Mouse (Mus musculus) fat pad, adult 2 months (tissue): ENCODE data around the gene Dnmbp.

ENCODE experiments used
- DNase-seq: peaks from one replicate; pipeline ENCODE4 v3.0.0-alpha.2; 2011; ENCODE audit warnings: low read depth, low spot score; ENCODE audit errors: extremely low read depth

Gene Dnmbp

GRCm38 (mm10) chr19:43914986-43915385, 25.0 kb downstream of the Dnmbp start:
- DNase-seq = no peak

GRCm38 (mm10) chr19:43912775-43913486, 27.1 kb downstream of the Dnmbp start:
- DNase-seq = no peak

DNA sequence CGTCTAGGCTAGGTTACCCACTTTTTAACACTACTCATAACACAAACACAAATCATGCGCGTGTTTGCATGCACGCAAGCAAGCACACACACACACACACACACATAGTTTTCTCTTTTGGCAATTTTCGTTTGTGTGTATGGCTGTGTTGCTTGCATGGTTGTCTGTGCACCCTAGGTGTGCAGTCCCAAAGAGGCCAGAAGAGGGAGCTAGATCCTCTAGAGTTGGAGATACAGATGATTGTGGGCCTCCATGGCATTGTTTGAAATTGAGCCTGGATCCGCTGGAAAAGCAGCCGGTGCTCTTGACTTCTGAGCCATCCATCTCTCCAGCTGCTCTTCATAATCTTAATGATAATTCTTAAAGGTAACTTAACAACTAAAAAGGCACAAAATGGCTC, 33.5 kb downstream of the Dnmbp start:
- DNase-seq = no peak

- DNase-seq = no peak
Observed at GRCm38 (mm10) chr19:43905985-43906384, 34.0 kb downstream of the Dnmbp start.

- no peak for DNase-seq
Observed at GRCm38 (mm10) chr19:43905136-43905535, 34.9 kb downstream of the Dnmbp start.

- DNase-seq = no peak
Observed at GRCm38 (mm10) chr19:43904327-43904726, 35.7 kb downstream of the Dnmbp start.

- no peak for DNase-seq
Observed at GRCm38 (mm10) chr19:43902887-43903286, 37.1 kb downstream of the Dnmbp start.

GRCm38 (mm10) chr19:43900690-43901089, 39.3 kb downstream of the Dnmbp start:
- DNase-seq = no peak

DNA sequence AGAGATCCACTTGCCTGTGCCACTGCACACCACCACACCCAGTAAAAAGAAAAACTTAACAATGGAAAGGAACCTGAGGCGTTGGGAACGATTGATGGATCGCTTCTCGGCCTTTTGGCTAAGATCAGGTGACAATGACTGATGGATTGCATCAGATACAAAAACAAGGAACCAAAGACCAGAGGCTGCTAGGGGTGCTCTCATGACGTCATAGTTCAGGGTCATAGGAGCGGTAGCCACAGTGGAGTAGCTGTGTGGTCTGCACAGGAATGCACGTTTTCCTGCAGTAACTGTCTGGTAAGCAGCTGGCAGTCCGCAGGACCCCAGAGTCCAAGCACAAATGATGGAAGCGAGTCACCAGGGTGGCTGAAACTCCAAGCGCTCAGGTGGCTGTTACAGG, 41.4 kb downstream of the Dnmbp start:
- DNase-seq = no peak

DNA sequence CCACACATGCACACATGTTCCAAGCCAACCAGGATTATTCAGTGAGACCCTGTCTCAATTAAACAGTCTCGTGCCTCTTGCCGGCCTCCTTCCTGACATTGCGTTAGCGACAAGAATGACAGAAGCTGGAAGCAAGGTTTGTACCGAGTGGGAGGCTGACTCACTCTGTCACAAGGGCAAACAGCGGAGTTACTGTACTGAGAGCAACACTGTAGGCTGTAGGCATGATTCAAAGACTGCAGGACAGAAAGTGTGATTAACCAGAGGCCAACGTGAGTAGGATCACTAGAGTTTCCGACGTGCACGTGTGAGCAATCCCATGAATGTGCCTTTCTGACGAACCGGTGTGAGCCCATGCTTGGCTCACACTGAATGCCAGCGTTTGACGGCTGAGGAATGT, 43.5 kb downstream of the Dnmbp start:
- DNase-seq = no peak

DNA sequence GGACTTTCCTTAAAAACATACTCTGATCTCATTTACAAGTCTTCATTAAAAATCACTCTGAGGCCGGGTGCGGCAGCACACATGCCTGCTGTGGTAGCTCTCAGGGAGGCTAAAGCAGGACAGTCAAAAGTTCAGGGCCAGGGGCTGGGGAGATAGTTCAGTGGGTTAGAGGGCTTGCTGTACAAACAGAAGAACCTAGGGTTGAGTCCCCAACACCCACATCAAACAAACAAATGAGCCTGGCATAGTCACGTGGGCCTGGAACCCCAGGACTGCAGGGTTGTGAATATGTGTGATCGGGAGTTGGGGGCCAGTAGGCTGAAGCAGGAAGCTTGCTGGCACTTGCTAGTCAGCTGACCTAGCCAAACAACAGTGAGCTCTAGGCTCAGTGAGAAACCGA, 44.0 kb downstream of the Dnmbp start:
- no peak for DNase-seq

DNA sequence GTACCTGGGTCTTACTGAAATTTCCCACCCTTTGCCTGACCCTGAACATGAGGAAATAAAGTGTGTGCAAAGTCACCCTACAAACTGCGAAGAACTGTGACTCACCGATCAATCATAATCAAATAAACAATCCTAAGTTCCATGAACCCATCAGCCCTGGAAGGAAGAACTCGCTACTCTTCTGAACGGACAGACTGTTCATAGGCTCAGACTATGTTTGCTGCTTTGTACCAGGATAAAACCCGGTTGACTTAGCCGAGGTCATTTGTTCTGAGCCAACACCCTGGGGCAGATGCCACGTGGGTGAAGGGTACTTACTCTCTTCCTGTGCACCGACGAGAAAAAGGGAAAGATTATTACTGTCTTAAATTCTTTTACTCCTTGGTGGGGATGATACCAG, 45.2 kb downstream of the Dnmbp start:
- DNase-seq = no peak

DNA sequence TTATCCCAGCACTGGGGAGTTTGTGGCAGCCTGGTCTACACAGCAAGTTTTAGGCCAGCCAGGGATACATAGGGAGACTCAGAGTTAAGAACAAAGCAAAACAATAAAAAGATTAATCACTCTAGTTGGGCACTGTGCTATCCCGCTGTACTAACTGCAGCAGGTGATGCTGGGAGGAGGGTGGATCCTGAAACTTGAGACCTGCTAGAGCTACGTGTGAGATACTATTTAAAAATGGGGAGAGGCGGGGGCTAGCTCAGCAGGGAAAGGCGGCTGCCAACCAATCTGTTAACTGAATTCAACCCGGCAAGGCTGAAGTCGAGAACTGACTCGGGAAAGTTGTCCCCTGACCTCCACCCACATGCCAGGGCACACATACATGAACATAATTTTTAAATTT, 45.9 kb downstream of the Dnmbp start:
- DNase-seq = no peak

GRCm38 (mm10) chr19:43890487-43890886, 49.5 kb downstream of the Dnmbp start:
- DNase-seq = peak; percentile 66

- no peak for DNase-seq
Observed at GRCm38 (mm10) chr19:43887725-43888124, 52.3 kb downstream of the Dnmbp start.

DNA sequence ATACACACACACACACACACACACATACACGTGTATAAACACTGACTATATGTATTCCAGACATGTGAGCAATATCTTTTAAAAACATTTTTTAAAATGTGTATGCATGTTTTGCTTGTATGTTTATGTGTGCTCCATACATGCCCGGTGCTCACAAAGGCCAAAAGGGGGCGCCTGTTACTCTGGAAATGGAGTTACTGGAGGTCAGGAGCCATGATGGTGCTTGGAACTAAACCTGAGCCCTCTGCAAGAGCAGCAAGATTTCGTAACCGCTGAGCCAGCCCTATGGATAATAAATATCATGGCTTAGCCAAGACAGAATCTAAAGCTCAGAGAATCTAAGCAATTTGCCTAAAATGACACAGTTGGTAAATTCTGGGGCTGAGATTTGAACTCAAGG, 52.7 kb downstream of the Dnmbp start:
- DNase-seq = no peak

- no peak for DNase-seq
Observed at GRCm38 (mm10) chr19:43886371-43887099, 53.5 kb downstream of the Dnmbp start.

GRCm38 (mm10) chr19:43884668-43885498, 55.1 kb downstream of the Dnmbp start:
- DNase-seq = no peak

GRCm38 (mm10) chr19:43882895-43883573, 57.0 kb downstream of the Dnmbp start:
- no peak for DNase-seq

DNA sequence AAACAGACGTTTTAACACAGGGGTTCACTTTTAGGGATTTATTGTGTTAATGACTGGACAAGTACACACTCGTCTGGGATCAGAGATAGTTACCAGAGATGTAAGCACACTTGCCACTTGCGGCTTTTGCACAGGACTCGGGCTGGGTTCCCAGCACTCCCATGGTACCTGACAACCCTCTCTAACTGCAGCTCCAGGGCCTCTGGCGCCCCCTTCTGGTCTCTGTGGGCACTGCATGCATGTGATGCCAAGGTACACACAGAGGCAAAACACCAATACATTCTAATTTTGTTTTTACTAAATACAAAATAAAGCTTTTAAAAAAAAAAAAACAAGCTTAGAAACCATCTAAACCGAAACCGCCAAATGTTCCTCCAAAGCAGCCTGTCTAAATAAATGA, 58.4 kb downstream of the Dnmbp start:
- no peak for DNase-seq

- no peak for DNase-seq
Observed at GRCm38 (mm10) chr19:43880420-43880819, 59.6 kb downstream of the Dnmbp start.
